Mouse (Mus musculus) MEL (cell line): ENCODE measurements around the gene Ncf4. TPM values are rescaled to one million over a fixed set of nuclear protein-coding genes. Genes with fewer than 3 reads are reported as not detected.

Experiments used
- DNase-seq: peaks from one replicate; pipeline ENCODE4 v3.0.0; 2011; ENCODE audit warnings: low read depth, low spot score
- H3K27ac ChIP-seq: 2 replicates; pipeline ENCODE4 v1.5.1; 2012; ENCODE audit warnings: low read depth, mild to moderate bottlenecking, control low read depth, low read length, moderate library complexity; ENCODE audit not compliant: control insufficient read depth
- H3K27me3 ChIP-seq, 2 experiments: fragments of 150-350 bp in 1 of 2; sonication (generic) in 1 of 2; 2 replicates each; pipeline ENCODE4 v1.6.1; 2012; ENCODE audit warnings: low read length in 2 of 2, mild to moderate bottlenecking in 2 of 2, improper control_type of control experiment in 1 of 2, moderate library complexity in 1 of 2; ENCODE audit not compliant: insufficient read depth in 2 of 2, control insufficient read depth in 1 of 2
- H3K36me3 ChIP-seq, 2 experiments: 2 replicates each; pipeline ENCODE4 v1.6.1; 2012 to 2014; ENCODE audit warnings: low read length in 2 of 2, improper control_type of control experiment in 1 of 2, inconsistent platforms in 1 of 2, mild to moderate bottlenecking in 1 of 2; ENCODE audit not compliant: insufficient read depth in 2 of 2, control insufficient read depth in 1 of 2
- H3K4me1 ChIP-seq, 2 experiments: fragments of 150-350 bp in 1 of 2; sonication (generic) in 1 of 2; 2 replicates each; pipeline ENCODE4 v1.6.1; 2012; ENCODE audit warnings: low read length in 2 of 2, improper control_type of control experiment in 1 of 2, mild to moderate bottlenecking in 1 of 2; ENCODE audit not compliant: insufficient read depth in 2 of 2, control insufficient read depth in 1 of 2
- H3K4me3 ChIP-seq, 2 experiments: fragments of 150-350 bp in 1 of 2; sonication (generic) in 1 of 2; 2 replicates each; pipeline ENCODE4 v1.5.1; 2012; ENCODE audit warnings: low read depth in 2 of 2, low read length in 2 of 2, mild to moderate bottlenecking in 2 of 2, moderate library complexity in 2 of 2, control low read depth in 1 of 2, improper control_type of control experiment in 1 of 2; ENCODE audit not compliant: control insufficient read depth in 1 of 2, insufficient read depth in 1 of 2
- H3K79me2 ChIP-seq: 2 replicates; pipeline ENCODE4 v1.6.1; 2012; ENCODE audit warnings: mild to moderate bottlenecking, low read length, moderate library complexity; ENCODE audit not compliant: control insufficient read depth, poor library complexity, insufficient read depth
- H3K9ac ChIP-seq: 2 replicates; pipeline ENCODE4 v1.6.1; 2012; ENCODE audit warnings: low read depth, mild to moderate bottlenecking, control low read depth, low read length, moderate library complexity; ENCODE audit not compliant: control insufficient read depth, poor library complexity, severe bottlenecking
- H3K9me3 ChIP-seq: fragments of 150-350 bp; sonication (generic); replicated peaks from 2 replicates; pipeline ENCODE4 v1.6.1; 2012; ENCODE audit warnings: mild to moderate bottlenecking, low read length, improper control_type of control experiment, moderate library complexity; ENCODE audit not compliant: insufficient read depth
- BHLHE40 ChIP-seq: IDR thresholded peaks from 2 replicates; pipeline ENCODE4 v1.6.1; 2012; ENCODE audit warnings: low read depth, mild to moderate bottlenecking, inconsistent platforms, low read length, improper control_type of control experiment, borderline replicate concordance
- GABPA ChIP-seq: IDR thresholded peaks from 2 replicates; pipeline ENCODE4 v1.6.1; 2012; ENCODE audit warnings: low read depth, mild to moderate bottlenecking, inconsistent platforms, low read length, improper control_type of control experiment, moderate library complexity
- GATA1 ChIP-seq: IDR thresholded peaks from 2 replicates; pipeline ENCODE4 v1.6.1; 2011; ENCODE audit warnings: low read depth, low read length, improper control_type of control experiment
- HCFC1 ChIP-seq: IDR thresholded peaks from 2 replicates; pipeline ENCODE4 v1.6.1; 2012; ENCODE audit warnings: low read depth, mild to moderate bottlenecking, inconsistent platforms, low read length, improper control_type of control experiment, moderate library complexity
- KAT2A ChIP-seq: conservative IDR thresholded peaks from 2 replicates; pipeline ENCODE4 v1.6.1; 2012; ENCODE audit warnings: low read depth, low read length, improper control_type of control experiment, inconsistent platforms
- MAX ChIP-seq: IDR thresholded peaks from 2 replicates; pipeline ENCODE4 v1.6.1; 2011; ENCODE audit warnings: low read length, improper control_type of control experiment
- MAZ ChIP-seq: IDR thresholded peaks from 2 replicates; pipeline ENCODE4 v1.6.1; 2012; ENCODE audit warnings: low read depth, mild to moderate bottlenecking, inconsistent platforms, low read length, improper control_type of control experiment
- MYB ChIP-seq: IDR thresholded peaks from 2 replicates; pipeline ENCODE4 v1.6.1; 2011; ENCODE audit warnings: mild to moderate bottlenecking, low read depth, low read length, improper control_type of control experiment
- MYC ChIP-seq: IDR thresholded peaks from 2 replicates; pipeline ENCODE4 v1.6.1; 2011; ENCODE audit warnings: low read depth, mild to moderate bottlenecking, low read length, improper control_type of control experiment, moderate library complexity
- NELFE ChIP-seq: IDR thresholded peaks from 2 replicates; pipeline ENCODE4 v1.6.1; 2011; ENCODE audit warnings: low read depth, low read length, improper control_type of control experiment
- RCOR1 ChIP-seq: IDR thresholded peaks from 2 replicates; pipeline ENCODE4 v1.6.1; 2012; ENCODE audit warnings: low read depth, mild to moderate bottlenecking, inconsistent platforms, low read length, improper control_type of control experiment
- SMC3 ChIP-seq: IDR thresholded peaks from 2 replicates; pipeline ENCODE4 v1.6.1; 2011; ENCODE audit warnings: low read depth, low read length, improper control_type of control experiment
- TBP ChIP-seq: IDR thresholded peaks from 2 replicates; pipeline ENCODE4 v1.8.0; 2011; ENCODE audit warnings: low read depth, low read length, improper control_type of control experiment
- UBTF ChIP-seq: IDR thresholded peaks from 2 replicates; pipeline ENCODE4 v1.6.1; 2012; ENCODE audit warnings: low read depth, mild to moderate bottlenecking, inconsistent platforms, low read length, improper control_type of control experiment, moderate library complexity, borderline replicate concordance; ENCODE audit not compliant: insufficient read depth
- USF1 ChIP-seq: IDR thresholded peaks from 2 replicates; pipeline ENCODE4 v1.6.1; 2014; ENCODE audit warnings: low read depth, mild to moderate bottlenecking, inconsistent platforms, low read length, improper control_type of control experiment, moderate library complexity
- USF2 ChIP-seq, 2 experiments: IDR thresholded peaks; 2 replicates each; pipeline ENCODE4 v1.6.1; 2011 to 2012; ENCODE audit warnings: improper control_type of control experiment in 2 of 2, low read length in 2 of 2, borderline replicate concordance in 1 of 2, inconsistent platforms in 1 of 2, low read depth in 1 of 2, mild to moderate bottlenecking in 1 of 2; ENCODE audit not compliant: insufficient read depth in 1 of 2
- ZKSCAN1 ChIP-seq: IDR thresholded peaks from 2 replicates; pipeline ENCODE4 v1.6.1; 2012; ENCODE audit warnings: low read depth, mild to moderate bottlenecking, inconsistent platforms, low read length, improper control_type of control experiment, moderate library complexity
- ZMIZ1 ChIP-seq: IDR thresholded peaks from 2 replicates; pipeline ENCODE4 v1.6.1; 2012; ENCODE audit warnings: low read depth, mild to moderate bottlenecking, inconsistent platforms, low read length, improper control_type of control experiment, moderate library complexity
- ZNF384 ChIP-seq: IDR thresholded peaks from 2 replicates; pipeline ENCODE4 v1.6.1; 2012; ENCODE audit warnings: low read depth, mild to moderate bottlenecking, inconsistent platforms, low read length, improper control_type of control experiment
- polyA plus RNA-seq, 2 experiments: library from polyadenylated mRNA; stranded (reverse) in 1 of 2; unstranded in 1 of 2; fragments of >175 nt in 1 of 2; fragments of >200 nt in 1 of 2; gene quantifications; 2 replicates each; pipeline versions ENCODE4 v1.2.1 to v1.2.4; 2012; ENCODE audit warnings: low replicate concordance in 2 of 2, low read depth in 1 of 2; ENCODE audit not compliant: insufficient read length in 2 of 2, insufficient read depth in 1 of 2, missing spikeins in 1 of 2
- total RNA-seq: library from RNA; depleted of rRNA; stranded (reverse); fragments of 300-350 nt; gene quantifications from 2 replicates; pipeline ENCODE4 v1.2.3, GENCODE M21; 2012

Gene Ncf4
- total and polyA plus RNA-seq, 3 experiments, result 1.7 to 16.5 TPM; not detected in 1

DNA sequence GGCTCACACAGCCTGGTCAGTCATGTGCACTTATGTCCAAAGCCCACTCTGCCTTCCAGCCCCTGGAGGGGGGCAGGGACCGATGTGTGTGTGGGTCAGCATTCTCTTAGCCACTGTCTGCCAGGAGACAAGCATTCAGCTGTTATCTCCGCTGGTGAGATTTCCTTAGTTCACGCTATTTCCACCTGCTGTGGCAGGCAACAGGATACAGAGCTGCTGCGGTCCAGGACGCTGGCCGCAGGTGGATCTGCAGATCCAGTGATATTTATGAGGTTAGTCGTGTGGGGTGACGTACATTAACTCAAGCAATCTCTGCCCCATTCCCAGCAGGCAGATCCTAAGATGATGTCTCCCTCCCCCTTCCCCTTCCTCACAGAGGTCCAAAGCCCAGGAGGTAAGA lies 33.2 kb upstream of the Ncf4 start:
- no peak overlapping the region for H3K9ac ChIP-seq
- H3K36me3 ChIP-seq, result no peaks in the 10 kb centered on the region
- no peak overlapping the region for H3K27ac ChIP-seq
- no peaks in the 10 kb centered on the region for H3K4me1 ChIP-seq
- H3K9me3 ChIP-seq, result no peaks in the 10 kb centered on the region
- no peaks in the 10 kb centered on the region for H3K79me2 ChIP-seq
- no peak overlapping the region for H3K4me3 ChIP-seq
- no peaks in the 10 kb centered on the region for H3K27me3 ChIP-seq
- DNase-seq, result no peak
- TF ChIP-seq USF2 (IDR thresholded peaks at IDR 0.05; ENCODE audit: borderline replicate concordance in 1 of 2, insufficient read depth in 1 of 2, low read depth in 1 of 2, low read length in 2 of 2) (no peak), NELFE (no peak), ZKSCAN1 (no peak)

GRCm38 (mm10) chr15:78215269-78215668 lies 29.3 kb upstream of the Ncf4 start:
- no peaks in the 10 kb centered on the region for H3K79me2 ChIP-seq
- H3K9me3 ChIP-seq, result no peaks in the 10 kb centered on the region
- H3K36me3 ChIP-seq, result no peaks in the 10 kb centered on the region
- TF ChIP-seq KAT2A, result no peak
- TF ChIP-seq USF1, result no peak
- no peak for TF ChIP-seq MYC
- H3K4me3 ChIP-seq, result no peak overlapping the region
- no peak for DNase-seq
- H3K4me1 ChIP-seq, result no peaks in the 10 kb centered on the region
- no peak overlapping the region for H3K9ac ChIP-seq
- H3K27ac ChIP-seq, result no peak overlapping the region
- H3K27me3 ChIP-seq, result no peaks in the 10 kb centered on the region

DNA sequence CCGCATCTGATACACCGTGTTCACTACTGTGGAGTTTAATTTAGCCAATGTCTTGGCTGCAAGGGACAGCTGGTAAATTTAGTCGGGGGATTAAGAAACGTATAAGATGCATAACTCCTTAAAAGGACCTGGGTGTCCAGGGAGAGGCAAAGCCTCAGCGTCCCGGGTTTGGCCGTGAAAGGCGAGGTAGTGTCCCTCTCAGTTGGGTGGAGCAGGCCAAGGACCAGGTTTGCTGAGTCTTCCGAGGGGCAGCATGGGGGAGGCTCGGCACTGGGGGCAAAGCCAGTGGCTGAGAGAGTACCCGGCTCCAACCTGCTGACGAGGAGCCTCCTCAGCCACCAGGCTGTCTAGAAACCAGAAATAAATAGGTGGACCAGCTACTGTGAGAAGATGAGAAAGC lies 16.8 kb upstream of the Ncf4 start:
- Histone ChIP-seq H3K9ac (no peak overlapping the region), H3K27me3 (peaks cover 0 to 13% of the 10 kb centered on the region in 2 experiments; a peak in 2 of 4 replicates), H3K4me3 (no peak overlapping the region), H3K79me2 (no peaks in the 10 kb centered on the region), H3K36me3 (no peaks in the 10 kb centered on the region), H3K9me3 (no peaks in the 10 kb centered on the region), H3K27ac (no peak overlapping the region), H3K4me1 (no peaks in the 10 kb centered on the region)
- no peak for DNase-seq
- TF ChIP-seq UBTF (no peak), MAZ (no peak), HCFC1 (no peak), MYC (no peak), USF2 (IDR thresholded peaks at IDR 0.05; ENCODE audit: borderline replicate concordance in 1 of 2, insufficient read depth in 1 of 2, low read depth in 1 of 2, low read length in 2 of 2) (no peak), GABPA (no peak), TBP (no peak), BHLHE40 (no peak), ZMIZ1 (no peak), MAX (no peak), USF1 (no peak), RCOR1 (no peak), ZNF384 (no peak), ZKSCAN1 (no peak), MYB (no peak), SMC3 (no peak), GATA1 (no peak)
